Mouse (Mus musculus) liver, adult 2 months (tissue): ENCODE measurements at regions not wholly inside any gene's neighbourhood (a gene's known extent, or its start where the extent isn't known, plus 50 kb on each side); places are given as distances from the start of the nearest gene placed in this dataset.

Experiments used
- DNase-seq: peaks from one replicate; pipeline ENCODE4 v3.0.0-alpha.2; 2011; ENCODE audit warnings: low read depth, low spot score; ENCODE audit errors: extremely low read depth
- H3K27ac ChIP-seq: fragments of 200-500 bp; replicated peaks from 2 replicates; pipeline ENCODE4 v1.5.1; 2012; ENCODE audit warnings: low read depth, mild to moderate bottlenecking, control low read depth, inconsistent platforms, low read length; ENCODE audit not compliant: insufficient read depth
- H3K27me3 ChIP-seq: fragments of 200-500 bp; 2 replicates; pipeline ENCODE4 v1.6.1; 2012; ENCODE audit warnings: mild to moderate bottlenecking, moderate library complexity, low read length, inconsistent platforms; ENCODE audit not compliant: control insufficient read depth, insufficient read depth
- H3K36me3 ChIP-seq: fragments of 200-500 bp; 2 replicates; pipeline ENCODE4 v1.6.1; 2012; ENCODE audit warnings: low read length, inconsistent platforms; ENCODE audit not compliant: control insufficient read depth, insufficient read depth
- H3K4me1 ChIP-seq: fragments of 200-500 bp; 2 replicates; pipeline ENCODE4 v1.6.1; 2011; ENCODE audit warnings: low read length; ENCODE audit not compliant: control insufficient read depth, insufficient read depth
- H3K4me3 ChIP-seq: fragments of 200-500 bp; 2 replicates; pipeline ENCODE4 v1.5.1; 2011; ENCODE audit warnings: low read depth, mild to moderate bottlenecking, control low read depth, low read length, moderate library complexity; ENCODE audit not compliant: insufficient read depth
- H3K79me2 ChIP-seq: fragments of 200-500 bp; 2 replicates; pipeline ENCODE4 v1.6.1; 2012; ENCODE audit warnings: inconsistent platforms, mild to moderate bottlenecking, low read length, moderate library complexity; ENCODE audit not compliant: control insufficient read depth, insufficient read depth
- H3K9ac ChIP-seq: fragments of 200-500 bp; 2 replicates; pipeline ENCODE4 v1.6.1; 2012; ENCODE audit warnings: low read depth, mild to moderate bottlenecking, control low read depth, inconsistent platforms, low read length
- CTCF ChIP-seq: fragments of 200-500 bp; IDR thresholded peaks from 2 replicates; pipeline ENCODE4 v1.5.1; 2011; ENCODE audit warnings: low read depth, low read length, control low read depth
- POLR2A ChIP-seq: fragments of 200-500 bp; IDR thresholded peaks from 2 replicates; pipeline ENCODE4 v1.6.1; 2011; ENCODE audit warnings: low read length, control low read depth; ENCODE audit not compliant: insufficient read depth; ENCODE audit errors: extremely low read depth
- WGBS: fragments of 180-500 bp; shearing (Covaris S2); methylation state at CpG from one replicate; pipeline ENCODE4 v1.1.7; 2018; 5-methylcytosine and 5-hydroxymethylcytosine counted together

DNA sequence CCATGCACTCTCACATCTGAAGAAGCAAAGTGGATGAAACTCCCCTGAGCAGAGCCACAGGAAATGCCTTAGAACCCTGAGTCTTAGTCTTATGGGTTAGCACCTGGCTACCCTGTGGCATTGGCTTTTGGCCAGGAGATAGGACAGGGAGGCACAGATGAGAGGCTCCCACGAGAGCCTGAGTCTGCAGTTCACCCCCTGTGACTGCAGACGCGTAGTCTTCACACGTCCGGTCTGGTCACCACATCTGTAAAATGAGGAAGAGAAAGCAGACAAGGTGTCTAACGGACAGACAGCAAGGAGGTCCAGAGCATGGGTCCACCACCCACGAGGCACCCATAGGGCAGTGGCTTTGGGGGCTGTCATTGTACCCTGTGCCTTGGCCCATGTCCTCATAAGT lies 203.2 kb upstream of the Tle3 start:
- Histone ChIP-seq H3K4me3 (no peak overlapping the region), H3K9ac (no peak overlapping the region), H3K36me3 (no peaks in the 10 kb centered on the region), H3K27ac (no peak overlapping the region), H3K4me1 (no peaks in the 10 kb centered on the region), H3K27me3 (no peaks in the 10 kb centered on the region), H3K79me2 (no peaks in the 10 kb centered on the region)
- TF ChIP-seq CTCF = no peak
- TF ChIP-seq POLR2A = no peak
- WGBS = 74% methylated on average over 7 of the region's 7 CpGs
- DNase-seq = no peak

DNA sequence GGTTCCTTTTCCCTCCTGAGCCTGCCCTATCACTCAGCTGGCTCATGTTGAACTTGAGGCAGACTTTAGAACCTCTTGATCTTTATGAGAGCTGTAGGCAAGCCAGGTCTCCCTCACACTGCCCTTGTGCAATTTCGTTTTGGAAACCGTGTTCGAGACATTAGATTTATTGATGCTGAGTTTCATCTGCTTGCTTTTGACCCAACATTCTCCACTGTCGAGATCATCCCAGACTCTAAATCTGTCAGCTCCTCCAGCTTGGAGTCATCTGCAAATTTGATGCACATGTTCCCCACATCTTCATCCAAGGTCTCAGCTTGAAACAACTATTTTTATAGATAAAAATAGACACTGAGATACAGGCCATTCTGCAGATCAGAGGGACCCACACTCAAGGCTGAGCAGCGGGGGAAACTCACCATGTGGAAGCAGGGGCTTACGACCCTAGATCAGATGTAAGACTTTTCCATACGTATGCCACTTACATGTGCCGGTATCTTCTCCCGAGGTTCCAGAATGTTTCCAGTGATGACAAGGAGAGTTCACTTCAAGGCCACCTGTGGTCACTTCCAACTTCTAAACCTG lies 202.6 kb upstream of the Tle3 start:
- no peaks in the 10 kb centered on the region for H3K27me3 ChIP-seq
- H3K27ac ChIP-seq = no peak overlapping the region
- no peaks in the 10 kb centered on the region for H3K36me3 ChIP-seq
- H3K4me3 ChIP-seq = no peak overlapping the region
- H3K9ac ChIP-seq = no peak overlapping the region
- peak; percentile 33 for DNase-seq
- WGBS = 84% methylated on average over 9 of the region's 9 CpGs
- H3K4me1 ChIP-seq = no peaks in the 10 kb centered on the region
- H3K79me2 ChIP-seq = no peaks in the 10 kb centered on the region
- TF ChIP-seq POLR2A (no peak), CTCF (no peak)

DNA sequence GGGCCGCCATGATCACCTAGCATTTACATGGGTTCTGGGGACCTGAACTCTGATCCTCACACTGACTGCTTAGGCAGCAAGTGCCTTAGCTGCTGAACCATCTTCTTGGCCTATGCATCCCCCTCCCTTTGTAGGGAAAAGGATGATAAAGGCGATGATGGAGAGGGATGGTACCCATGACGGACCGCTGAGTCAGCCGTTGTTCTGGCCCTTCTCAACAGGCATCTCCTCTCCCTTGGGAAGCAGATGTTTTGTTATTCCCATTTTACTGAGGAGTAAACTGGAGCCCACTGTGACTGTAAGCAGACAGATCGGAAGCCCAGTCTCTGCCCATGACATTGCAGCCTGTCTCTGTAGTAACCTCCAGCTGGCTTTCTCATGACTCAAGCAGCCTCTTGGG lies 201.2 kb upstream of the Tle3 start:
- no peaks in the 10 kb centered on the region for H3K4me1 ChIP-seq
- H3K27ac ChIP-seq = no peak overlapping the region
- TF ChIP-seq CTCF = no peak
- no peak for TF ChIP-seq POLR2A
- no peaks in the 10 kb centered on the region for H3K36me3 ChIP-seq
- H3K9ac ChIP-seq = no peak overlapping the region
- DNase-seq = no peak
- H3K79me2 ChIP-seq = no peaks in the 10 kb centered on the region
- WGBS = 97% methylated on average over 6 of the region's 6 CpGs
- no peak overlapping the region for H3K4me3 ChIP-seq
- no peaks in the 10 kb centered on the region for H3K27me3 ChIP-seq

DNA sequence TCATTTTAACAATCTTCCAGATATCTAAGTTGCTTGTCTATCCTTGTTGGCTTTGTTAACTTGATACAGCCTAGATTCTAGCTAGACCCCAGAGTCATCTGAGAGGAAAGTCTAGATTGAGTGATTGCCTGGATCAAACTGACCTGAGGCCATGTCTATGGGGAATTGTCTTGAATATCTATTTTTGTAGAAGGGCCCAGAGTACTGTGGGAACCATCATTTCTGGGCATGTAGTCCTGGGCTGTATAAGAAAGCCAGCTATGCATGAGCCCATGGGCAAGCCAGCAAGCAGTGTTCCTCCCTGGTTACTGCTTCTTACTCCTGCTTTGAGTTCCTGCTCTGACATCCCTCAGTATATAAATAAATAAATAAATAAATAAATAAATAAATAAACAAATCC lies 199.7 kb upstream of the Tle3 start:
- TF ChIP-seq POLR2A (no peak), CTCF (no peak)
- no peak overlapping the region for H3K27ac ChIP-seq
- no peak for DNase-seq
- no peak overlapping the region for H3K9ac ChIP-seq
- no peaks in the 10 kb centered on the region for H3K79me2 ChIP-seq
- no peaks in the 10 kb centered on the region for H3K4me1 ChIP-seq
- H3K36me3 ChIP-seq = no peaks in the 10 kb centered on the region
- no peak overlapping the region for H3K4me3 ChIP-seq
- no peaks in the 10 kb centered on the region for H3K27me3 ChIP-seq

DNA sequence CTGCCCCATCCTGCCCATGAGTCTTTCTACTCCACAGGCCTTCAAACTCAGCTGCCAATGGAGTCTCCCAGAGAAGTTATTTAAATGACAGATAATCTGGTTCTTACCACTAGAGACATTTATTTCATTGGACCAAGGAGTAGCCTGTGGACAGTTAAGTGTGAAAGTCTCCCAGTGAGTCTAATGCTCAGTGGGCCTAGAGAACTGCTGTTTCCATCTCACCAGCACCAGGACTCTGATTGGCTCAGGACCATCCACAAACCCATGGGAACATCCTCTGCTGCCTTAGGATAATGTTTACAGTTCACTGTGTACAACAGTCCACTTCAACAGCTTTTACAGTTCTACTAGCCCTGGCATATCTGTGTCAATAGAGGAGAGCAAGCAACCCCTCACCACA lies 198.6 kb upstream of the Tle3 start:
- H3K79me2 ChIP-seq = no peaks in the 10 kb centered on the region
- H3K9ac ChIP-seq = no peak overlapping the region
- H3K27ac ChIP-seq = no peak overlapping the region
- TF ChIP-seq CTCF = no peak
- TF ChIP-seq POLR2A = no peak
- H3K36me3 ChIP-seq = no peaks in the 10 kb centered on the region
- DNase-seq = no peak
- no peaks in the 10 kb centered on the region for H3K27me3 ChIP-seq
- no peaks in the 10 kb centered on the region for H3K4me1 ChIP-seq
- H3K4me3 ChIP-seq = no peak overlapping the region

DNA sequence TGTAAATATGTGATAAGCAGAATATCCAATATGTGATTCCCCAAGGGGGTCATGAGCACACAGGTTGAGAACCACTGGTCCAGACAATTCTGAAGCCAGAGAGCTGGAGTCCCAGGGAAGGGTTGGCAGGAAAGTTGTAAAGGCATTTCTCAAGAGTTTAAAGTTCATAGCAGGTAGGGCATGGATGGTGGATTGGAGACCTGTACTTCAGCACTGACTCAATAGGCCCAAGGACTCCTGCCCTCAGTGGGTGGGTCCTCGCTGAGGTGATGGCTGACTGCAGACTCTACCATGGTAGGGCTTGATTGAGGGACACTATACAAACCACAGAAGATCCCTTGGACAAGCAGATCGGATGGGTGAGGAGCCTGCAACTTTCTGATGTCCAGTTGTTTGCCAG lies 196.8 kb upstream of the Tle3 start:
- Histone ChIP-seq H3K27me3 (no peaks in the 10 kb centered on the region), H3K27ac (no peak overlapping the region), H3K36me3 (no peaks in the 10 kb centered on the region), H3K4me1 (no peaks in the 10 kb centered on the region), H3K9ac (no peak overlapping the region), H3K79me2 (no peaks in the 10 kb centered on the region), H3K4me3 (no peak overlapping the region)
- TF ChIP-seq POLR2A = no peak
- TF ChIP-seq CTCF = no peak
- WGBS = 58% methylated on average over 2 of the region's 2 CpGs
- peak; percentile 86 for DNase-seq
